In the genomic region with DNA sequence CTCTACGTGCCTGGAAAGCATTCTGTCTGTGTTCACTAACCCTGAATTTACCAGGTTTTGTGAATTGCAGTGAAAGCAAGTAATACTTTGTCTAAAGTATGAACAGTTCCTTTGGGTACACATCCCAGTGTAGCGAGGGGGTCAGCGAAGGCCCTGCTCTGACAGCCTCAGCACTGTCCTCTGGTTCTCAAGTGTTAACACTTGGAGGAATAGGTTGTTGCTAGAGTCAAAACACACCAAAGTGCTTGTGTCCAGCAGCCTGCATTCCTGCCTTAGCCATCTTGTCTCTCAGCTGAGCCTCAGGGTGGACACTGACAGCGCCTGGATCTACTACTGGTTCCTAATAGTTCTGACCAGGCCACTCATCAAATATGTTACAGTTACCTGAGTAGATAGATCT, we compare ENCODE assay signal across 14 mouse cellular contexts. TPM values are rescaled to one million over a fixed set of nuclear protein-coding genes. Genes with fewer than 3 reads are reported as not detected.
DNase-seq lines count a peak whose midpoint lies in the region; ATAC-seq and TF ChIP-seq lines count a peak whose summit lies in the region.
"Had no signal": no experiment of that assay in that cellular context is flagged by ENCODE, and none has a peak within 500 bp of the region (broad histone marks: within the 10 kb centered on the region; RNA-seq: fewer than 3 reads in every experiment).

No protein-coding gene starts in this region.

- peak overlapping the region; percentile 75 for H3K27ac ChIP-seq in heart, embryonic 10.5 days
- H3K27ac ChIP-seq in layer of hippocampus, adult 2 months, result peak overlapping the region; percentile 73
- peak overlapping the region; percentile 11 for H3K27ac ChIP-seq in bone marrow macrophage, adult 2 months (ENCODE audit: insufficient read depth, low read depth, low read length)
- H3K27ac ChIP-seq in heart, embryonic 16.5 days (ENCODE audit: low read length), result peak overlapping the region; percentile 71
- H3K27ac ChIP-seq: forebrain, embryonic 12.5 days; hindbrain, embryonic 12.5 days; limb, embryonic 10.5 days; midbrain, embryonic 12.5 days had no signal

- no peak overlapping the region for H3K9ac ChIP-seq in heart, embryonic 16.5 days (ENCODE audit: low read length)
- H3K9ac ChIP-seq: forebrain, embryonic 12.5 days; hindbrain, embryonic 12.5 days; lung, embryonic 14.5 days; midbrain, embryonic 12.5 days had no signal

- peak; percentile 72 for DNase-seq in heart, embryonic 10.5 days (ENCODE audit: low spot score)
- no peak for DNase-seq in heart, adult 9 months (ENCODE audit: low spot score in 2 of 2)
- DNase-seq in layer of hippocampus, adult 2 months (ENCODE audit: low spot score in 2 of 2), result no peak
- DNase-seq in layer of hippocampus, adult 8-10 months (ENCODE audit: low spot score in 2 of 2), result no peak
- DNase-seq: B cell, adult 2 months; thymus, adult 2 months had no signal

- H3K27me3 ChIP-seq in heart, embryonic 10.5 days (ENCODE audit: insufficient read depth, poor library complexity, severe bottlenecking), result no peaks in the 10 kb centered on the region
- H3K27me3 ChIP-seq in heart, embryonic 16.5 days (ENCODE audit: control insufficient read depth, insufficient read depth, low read length), result no peaks in the 10 kb centered on the region
- H3K27me3 ChIP-seq: forebrain, embryonic 12.5 days; hindbrain, embryonic 12.5 days; midbrain, embryonic 12.5 days had no signal

- TF ChIP-seq CTCF in layer of hippocampus, adult 2 months (conservative IDR thresholded peaks at IDR 0.05), result no peak
- no peak for TF ChIP-seq CTCF in bone marrow macrophage, adult 2 months (IDR thresholded peaks at IDR 0.05; ENCODE audit: low read depth, low read length)

- peaks cover 10% of the 10 kb centered on the region for H3K36me3 ChIP-seq in heart, embryonic 10.5 days
- H3K36me3 ChIP-seq in heart, embryonic 16.5 days (ENCODE audit: control insufficient read depth, insufficient read depth), result peaks cover 5% of the 10 kb centered on the region

- no peak overlapping the region for H3K4me3 ChIP-seq in heart, embryonic 10.5 days
- H3K4me3 ChIP-seq in layer of hippocampus, adult 2 months, result no peak overlapping the region
- H3K4me3 ChIP-seq in bone marrow macrophage, adult 2 months (ENCODE audit: insufficient read depth, low read length), result no peak overlapping the region
- H3K4me3 ChIP-seq in heart, embryonic 16.5 days (ENCODE audit: low read length), result no peak overlapping the region
- H3K4me3 ChIP-seq: forebrain, embryonic 12.5 days; hindbrain, embryonic 12.5 days; limb, embryonic 10.5 days; midbrain, embryonic 12.5 days had no signal

- no peaks in the 10 kb centered on the region for H3K9me3 ChIP-seq in heart, embryonic 10.5 days
- H3K9me3 ChIP-seq in heart, embryonic 16.5 days (replicated peaks; ENCODE audit: control insufficient read depth, low read length), result 0 out of 2 replicates have a peak, but pooled peaks cover 3% of the 10 kb centered on the region
- H3K9me3 ChIP-seq: hindbrain, embryonic 12.5 days; limb, embryonic 10.5 days; midbrain, embryonic 12.5 days had no signal

- peaks cover 69% of the 10 kb centered on the region for H3K4me1 ChIP-seq in heart, embryonic 10.5 days
- peaks cover 46% of the 10 kb centered on the region for H3K4me1 ChIP-seq in bone marrow macrophage, adult 2 months (ENCODE audit: control insufficient read depth, insufficient read depth, low read length)
- peaks cover 35% of the 10 kb centered on the region for H3K4me1 ChIP-seq in heart, embryonic 16.5 days (ENCODE audit: control insufficient read depth, insufficient read depth, low read length)

- H3K4me2 ChIP-seq in heart, embryonic 16.5 days (ENCODE audit: low read depth, low read length), result no peak overlapping the region
- H3K4me2 ChIP-seq: forebrain, embryonic 12.5 days; hindbrain, embryonic 12.5 days; lung, embryonic 14.5 days; midbrain, embryonic 12.5 days had no signal

- ATAC-seq in heart, embryonic 16.5 days (replicated peaks; ENCODE audit: extremely low read depth, insufficient read depth, low FRiP score), result no peak
- no peak for ATAC-seq in megakaryocyte, adult 5-6 weeks (ENCODE audit: poor library complexity, severe bottlenecking)

- no peak for TF ChIP-seq POLR2A in bone marrow macrophage, adult 2 months (IDR thresholded peaks at IDR 0.05; ENCODE audit: borderline replicate concordance, low read depth, low read length)

- WGBS in heart, embryonic 10.5 days, result 79% methylated on average over 4 of the region's 4 CpGs
- 83% methylated on average over 4 of the region's 4 CpGs for WGBS in heart, embryonic 16.5 days

RNA-seq across cellular contexts. Expression of a gene that starts 6.3 kb away (rescaled TPM):
- 39.3 and 44.5 TPM in 2 replicates for polyA plus RNA-seq in heart, embryonic 10.5 days (2016; fragmentation: Nextera tagmentation; extraction: Ambion mirVana)
- total RNA-seq in layer of hippocampus, adult 2 months (2021), result 100 to 1,000 TPM; 364 to 385 TPM
- 100 to 1,000 TPM; 354 to 447 (median 412) TPM for total RNA-seq in layer of hippocampus, adult 8-10 months (2022)
- 185 and 255 TPM in 2 replicates for polyA plus RNA-seq in bone marrow macrophage, adult 2 months (2012; ENCODE audit: insufficient read depth, insufficient read length, missing spikeins)
- polyA plus RNA-seq in heart, embryonic 16.5 days (2015; fragmentation: Nextera tagmentation; extraction: Ambion mirVana), result 38.1 and 39.9 TPM in 2 replicates
- 239 and 268 TPM in 2 replicates for total RNA-seq in megakaryocyte, adult 5-6 weeks (2015)
- total RNA-seq in megakaryocyte, adult 5-6 weeks (2017), result 115 and 132 TPM in 2 replicates

Comparison
In these comparisons a context has a peak if more than half of its experiments do, and no peak if none do; other contexts are left out.
1. H3K27ac ChIP-seq: peak in every context shown above with its lines; median percentile 75 in heart, embryonic 10.5 days; 73 in layer of hippocampus, adult 2 months; 71 in heart, embryonic 16.5 days; 11 in bone marrow macrophage, adult 2 months.